Mouse (Mus musculus) lung, embryonic 16.5 days (tissue): ENCODE data around the gene Nt5c2. TPM values are rescaled to one million over a fixed set of nuclear protein-coding genes. Genes with fewer than 3 reads are reported as not detected.

Source experiments
- ATAC-seq: fragments of 200-750 bp; cut with Nextera tagmentation; 2 replicates; pipeline ENCODE4 v1.8.0; 2017; ENCODE audit warnings: low read depth, mild to moderate bottlenecking, moderate library complexity
- H3K27ac ChIP-seq: fragments of 300-500 bp; sonication (generic); 2 replicates; pipeline ENCODE4 v1.5.1; 2014; ENCODE audit warnings: mild to moderate bottlenecking, control low read depth, low read length
- H3K27me3 ChIP-seq: fragments of 300-500 bp; sonication (generic); 2 replicates; pipeline ENCODE4 v1.6.1; 2014; ENCODE audit warnings: low read depth, low read length, mixed read lengths; ENCODE audit not compliant: control insufficient read depth, insufficient read depth
- H3K36me3 ChIP-seq: fragments of 300-500 bp; sonication (generic); 2 replicates; pipeline ENCODE4 v1.6.1; 2014; ENCODE audit warnings: low read length; ENCODE audit not compliant: control insufficient read depth, insufficient read depth
- H3K4me1 ChIP-seq: fragments of 300-500 bp; sonication (generic); replicated peaks from 2 replicates; pipeline ENCODE4 v1.6.1; 2014; ENCODE audit warnings: low read length, mixed read lengths; ENCODE audit not compliant: control insufficient read depth, insufficient read depth
- H3K4me2 ChIP-seq: fragments of 300-500 bp; sonication (generic); 2 replicates; pipeline ENCODE4 v1.6.1; 2014; ENCODE audit warnings: low read depth, low read length, control low read depth
- H3K4me3 ChIP-seq: fragments of 300-500 bp; sonication (generic); 2 replicates; pipeline ENCODE4 v1.5.1; 2014; ENCODE audit warnings: mild to moderate bottlenecking, low read length, control low read depth
- H3K9ac ChIP-seq: fragments of 300-500 bp; sonication (generic); 2 replicates; pipeline ENCODE4 v1.6.1; 2014; ENCODE audit warnings: low read length, control low read depth
- H3K9me3 ChIP-seq: fragments of 300-500 bp; sonication (generic); 2 replicates; pipeline ENCODE4 v1.6.1; 2016; ENCODE audit warnings: low read length; ENCODE audit not compliant: control insufficient read depth
- WGBS: fragments of 180-500 bp; shearing (Covaris S2); extraction: QIAGEN DNeasy Blood & Tissue Kit; methylation state at CpG from one replicate; pipeline ENCODE4 v1.1.7; 2014; 5-methylcytosine and 5-hydroxymethylcytosine counted together
- polyA plus RNA-seq: library from polyadenylated mRNA; unstranded; fragments of >200 nt; fragmentation: Nextera tagmentation; extraction: Ambion mirVana; gene quantifications from 2 replicates; pipeline ENCODE4 v1.2.1, GENCODE M21; 2015

Gene Nt5c2
- polyA plus RNA-seq, result 87.7 and 92.2 TPM in 2 replicates

GRCm38 (mm10) chr19:47014447-47015381 is at the start of gene Nt5c2, which contains the start of gene Ina:
TSS of gene Nt5c2 (minus strand) at chr19:47015153.
TSS of gene Ina (plus strand) at chr19:47014698.
- H3K9me3 ChIP-seq, result no peaks in the 10 kb centered on the region
- ATAC-seq, result peak; percentile 93
- under 1% methylated on average over 102 of the region's 124 CpGs for WGBS
- peak within 1 kb of the TSS; percentile 75 for H3K4me2 ChIP-seq
- peaks cover 16% of the 10 kb centered on the region for H3K4me1 ChIP-seq
- no peak within 1 kb of the TSS for H3K27ac ChIP-seq
- H3K9ac ChIP-seq, result 0 out of 2 replicates have a peak within 1 kb of the TSS, but pooled peaks have one; percentile 11
- H3K4me3 ChIP-seq, result peak within 1 kb of the TSS; percentile 51
- H3K36me3 ChIP-seq, result no peaks in the 10 kb centered on the region
- peaks cover 55% of the 10 kb centered on the region for H3K27me3 ChIP-seq

GRCm38 (mm10) chr19:47057684-47058083 is 42.7 kb upstream of the Nt5c2 start:
- no peak overlapping the region for H3K4me3 ChIP-seq
- H3K4me1 ChIP-seq, result no peaks in the 10 kb centered on the region
- H3K9me3 ChIP-seq, result no peaks in the 10 kb centered on the region
- H3K36me3 ChIP-seq, result no peaks in the 10 kb centered on the region
- ATAC-seq, result no peak
- H3K27me3 ChIP-seq, result no peaks in the 10 kb centered on the region
- no peak overlapping the region for H3K9ac ChIP-seq
- no peak overlapping the region for H3K4me2 ChIP-seq
- no peak overlapping the region for H3K27ac ChIP-seq
- WGBS, result 46% methylated on average over 1 of the region's 1 CpGs

GRCm38 (mm10) chr19:47053471-47053870 is 38.5 kb upstream of the Nt5c2 start:
- H3K4me2 ChIP-seq, result no peak overlapping the region
- no peak overlapping the region for H3K27ac ChIP-seq
- no peaks in the 10 kb centered on the region for H3K9me3 ChIP-seq
- WGBS, result 68% methylated on average over 4 of the region's 4 CpGs
- no peaks in the 10 kb centered on the region for H3K27me3 ChIP-seq
- peaks cover 12% of the 10 kb centered on the region for H3K4me1 ChIP-seq
- no peak overlapping the region for H3K4me3 ChIP-seq
- ATAC-seq, result no peak
- H3K9ac ChIP-seq, result no peak overlapping the region
- no peaks in the 10 kb centered on the region for H3K36me3 ChIP-seq

- 67% methylated on average over 4 of the region's 4 CpGs for WGBS
- ATAC-seq, result no peak
- H3K27ac ChIP-seq, result no peak overlapping the region
Measured at GRCm38 (mm10) chr19:47052927-47053326, 38.0 kb upstream of the Nt5c2 start.

GRCm38 (mm10) chr19:47050271-47051032 is 35.5 kb upstream of the Nt5c2 start, which contains the start of gene Pcgf6:
TSS of gene Pcgf6 (minus strand) at chr19:47050906.
- peaks cover 11% of the 10 kb centered on the region; the same call in 1 of the 2 replicates for H3K36me3 ChIP-seq
- no peaks in the 10 kb centered on the region for H3K27me3 ChIP-seq
- H3K9ac ChIP-seq, result peak within 1 kb of the TSS; percentile 85
- H3K4me1 ChIP-seq, result peaks cover 12% of the 10 kb centered on the region
- H3K27ac ChIP-seq, result peak within 1 kb of the TSS; percentile 93
- H3K4me3 ChIP-seq, result peak within 1 kb of the TSS; percentile 91
- under 1% methylated on average over 64 of the region's 75 CpGs for WGBS
- peak; percentile 94 for ATAC-seq
- H3K4me2 ChIP-seq, result peak within 1 kb of the TSS; percentile 90
- H3K9me3 ChIP-seq, result no peaks in the 10 kb centered on the region

More at GRCm38 (mm10) chr19:47052927-47053326, 38.0 kb upstream of the Nt5c2 start:
- no peak overlapping the region for H3K4me3 ChIP-seq
- no peak overlapping the region for H3K4me2 ChIP-seq
- H3K9me3 ChIP-seq, result no peaks in the 10 kb centered on the region
- no peaks in the 10 kb centered on the region for H3K27me3 ChIP-seq
- no peak overlapping the region for H3K9ac ChIP-seq
- H3K36me3 ChIP-seq, result no peaks in the 10 kb centered on the region
- H3K4me1 ChIP-seq, result peaks cover 12% of the 10 kb centered on the region

GRCm38 (mm10) chr19:47049840-47050239 is 34.9 kb upstream of the Nt5c2 start:
- peaks cover 12% of the 10 kb centered on the region for H3K4me1 ChIP-seq
- peak overlapping the region; percentile 91 for H3K4me3 ChIP-seq
- WGBS, result 4% methylated on average over 7 of the region's 7 CpGs
- H3K9ac ChIP-seq, result peak overlapping the region; percentile 85
- H3K4me2 ChIP-seq, result peak overlapping the region; percentile 90
- H3K27me3 ChIP-seq, result no peaks in the 10 kb centered on the region
- peak overlapping the region; percentile 93; the same call in 1 of the 2 replicates for H3K27ac ChIP-seq
- peaks cover 11% of the 10 kb centered on the region; the same call in 1 of the 2 replicates for H3K36me3 ChIP-seq
- H3K9me3 ChIP-seq, result no peaks in the 10 kb centered on the region
- no peak for ATAC-seq

GRCm38 (mm10) chr19:47049061-47049460 is 34.1 kb upstream of the Nt5c2 start:
- Histone ChIP-seq H3K27ac (no peak overlapping the region), H3K4me1 (peaks cover 12% of the 10 kb centered on the region), H3K9ac (no peak overlapping the region), H3K9me3 (no peaks in the 10 kb centered on the region), H3K27me3 (no peaks in the 10 kb centered on the region), H3K36me3 (peaks cover 13% of the 10 kb centered on the region; the same call in 1 of the 2 replicates), H3K4me2 (no peak overlapping the region), H3K4me3 (no peak overlapping the region)
- ATAC-seq, result no peak
- 65% methylated on average over 4 of the region's 4 CpGs for WGBS

- Histone ChIP-seq H3K27ac (no peak overlapping the region), H3K4me3 (no peak overlapping the region), H3K4me1 (peaks cover 12% of the 10 kb centered on the region), H3K9me3 (no peaks in the 10 kb centered on the region), H3K9ac (no peak overlapping the region), H3K4me2 (no peak overlapping the region), H3K27me3 (no peaks in the 10 kb centered on the region), H3K36me3 (peaks cover 13% of the 10 kb centered on the region; the same call in 1 of the 2 replicates)
- 79% methylated on average over 13 of the region's 13 CpGs for WGBS
- no peak for ATAC-seq
Measured at GRCm38 (mm10) chr19:47047236-47047833, 32.4 kb upstream of the Nt5c2 start.
